8 mouse cellular contexts compared by ENCODE assay signal in genomic region chrX:103026256-103027028, GRCm38 (mm10).
A peak's percentile ranks its signal among the peaks of the same experiment; 100 is the strongest.
DNase-seq lines count a peak whose midpoint lies in the region; ATAC-seq and TF ChIP-seq lines count a peak whose summit lies in the region.

No protein-coding gene starts in this region.

- H3K4me1 ChIP-seq in limb, embryonic 14.5 days (ENCODE audit: control insufficient read depth, insufficient read depth, low read length): no peaks in the 10 kb centered on the region
- H3K4me1 ChIP-seq in midbrain, embryonic 14.5 days (ENCODE audit: control insufficient read depth, insufficient read depth, low read length): no peaks in the 10 kb centered on the region

- peak overlapping the region; percentile 36 for H3K4me2 ChIP-seq in limb, embryonic 14.5 days (replicated peaks; ENCODE audit: low read depth, low read length, severe bottlenecking)
- H3K4me2 ChIP-seq in midbrain, embryonic 14.5 days (ENCODE audit: low read length): peak overlapping the region; percentile 46

- H3K27me3 ChIP-seq in limb, embryonic 14.5 days (ENCODE audit: control insufficient read depth, insufficient read depth, low read length): no peaks in the 10 kb centered on the region
- H3K27me3 ChIP-seq in midbrain, embryonic 14.5 days (ENCODE audit: control insufficient read depth, insufficient read depth, low read length): no peaks in the 10 kb centered on the region

- no peaks in the 10 kb centered on the region for H3K36me3 ChIP-seq in limb, embryonic 14.5 days (ENCODE audit: control insufficient read depth, insufficient read depth, low read length)
- no peaks in the 10 kb centered on the region for H3K36me3 ChIP-seq in midbrain, embryonic 14.5 days (ENCODE audit: control insufficient read depth, insufficient read depth, low read length)

- WGBS in limb, embryonic 14.5 days: 11% methylated on average over 21 of the region's 22 CpGs
- WGBS in midbrain, embryonic 14.5 days: 15% methylated on average over 22 of the region's 22 CpGs

- TF ChIP-seq POLR2A in limb, embryonic 14.5 days (IDR thresholded peaks at IDR 0.05; ENCODE audit: borderline replicate concordance, extremely low read depth, insufficient read depth, insufficient read length): no peak

- peak; percentile 2 to 18 for DNase-seq in adrenal gland, adult 18-20 months (ENCODE audit: low spot score in 2 of 2)
- DNase-seq in adrenal gland, postnatal 4 days (ENCODE audit: low spot score in 2 of 2): no peak
- DNase-seq in embryo, embryonic 11.5 days (ENCODE audit: low read depth, low spot score): peak; percentile 47
- DNase-seq in limb, embryonic 14.5 days (ENCODE audit: low spot score): peak; percentile 79
- peak; percentile 76 for DNase-seq in midbrain, embryonic 14.5 days
- no peak for DNase-seq in urinary bladder, postnatal 10 days (ENCODE audit: low spot score)

- peak overlapping the region; percentile 88 for H3K27ac ChIP-seq in limb, embryonic 14.5 days (replicated peaks; ENCODE audit: low read depth, low read length)
- no peak overlapping the region for H3K27ac ChIP-seq in midbrain, embryonic 14.5 days (replicated peaks; ENCODE audit: low read depth, low read length)

- no peaks in the 10 kb centered on the region for H3K9me3 ChIP-seq in limb, embryonic 14.5 days (ENCODE audit: control insufficient read depth, low read length)
- no peaks in the 10 kb centered on the region for H3K9me3 ChIP-seq in midbrain, embryonic 14.5 days (ENCODE audit: control insufficient read depth, low read length)

- peak overlapping the region; percentile 56 for H3K9ac ChIP-seq in limb, embryonic 14.5 days (ENCODE audit: low read depth, low read length, severe bottlenecking)
- no peak overlapping the region for H3K9ac ChIP-seq in midbrain, embryonic 14.5 days (replicated peaks; ENCODE audit: low read length)

- peak overlapping the region; percentile 44 for H3K4me3 ChIP-seq in limb, embryonic 14.5 days (replicated peaks; ENCODE audit: low read length)
- peak overlapping the region; percentile 22 for H3K4me3 ChIP-seq in midbrain, embryonic 14.5 days (replicated peaks; ENCODE audit: low read depth, low read length)

- peak; percentile 76 to 84 for ATAC-seq in hematopoietic stem cell, adult 5-6 weeks (replicated peaks in 1 of 2; ENCODE audit: insufficient read depth in 1 of 2, low FRiP score in 2 of 2, low TSS enrichment in 1 of 2, low read depth in 1 of 2, poor library complexity in 2 of 2, severe bottlenecking in 2 of 2)
- peak; percentile 86 for ATAC-seq in limb, embryonic 14.5 days (ENCODE audit: low FRiP score, low read depth)
- ATAC-seq in midbrain, embryonic 14.5 days (ENCODE audit: low FRiP score, low TSS enrichment): peak; percentile 75; the same call in 1 of the 2 replicates
- no peak for ATAC-seq in cerebellum, adult (ENCODE audit: insufficient number of reproducible peaks, low FRiP score, low TSS enrichment)

Comparison
In these comparisons a context has a peak if more than half of its experiments do, and no peak if none do; other contexts are left out.
1. DNase-seq: peak in adrenal gland, adult 18-20 months (2 of 2), embryo, embryonic 11.5 days (single experiment), limb, embryonic 14.5 days (single experiment) and midbrain, embryonic 14.5 days (single experiment); none in adrenal gland, postnatal 4 days (0 of 2) and urinary bladder, postnatal 10 days (single experiment).